Mouse (Mus musculus) embryo, embryonic 9.5 days (tissue): ENCODE data around the gene Cd300lg.

Experiments used
- DNase-seq: peaks from one replicate; pipeline ENCODE4 v3.0.0-alpha.2; 2017; ENCODE audit errors: extremely low spot score

The Cd300lg gene

GRCm38 (mm10) chr11:102041350-102041949 is at the start of gene Cd300lg:
Gene Cd300lg (plus strand): TSS chr11:102041509.
- no peak for DNase-seq

GRCm38 (mm10) chr11:101991813-101992212 is 49.5 kb upstream of the Cd300lg start:
- no peak for DNase-seq

- no peak for DNase-seq
Measured at GRCm38 (mm10) chr11:101992411-101992810, 48.9 kb upstream of the Cd300lg start.

GRCm38 (mm10) chr11:101994100-101994499 is 47.2 kb upstream of the Cd300lg start:
- DNase-seq, result no peak

GRCm38 (mm10) chr11:101995938-101996337 is 45.4 kb upstream of the Cd300lg start:
- no peak for DNase-seq

- no peak for DNase-seq
Measured at GRCm38 (mm10) chr11:101998258-101998657, 43.1 kb upstream of the Cd300lg start.

GRCm38 (mm10) chr11:101999466-101999865 is 41.8 kb upstream of the Cd300lg start:
- DNase-seq, result no peak

- DNase-seq, result no peak
Measured at GRCm38 (mm10) chr11:102004251-102004650, 37.1 kb upstream of the Cd300lg start.

GRCm38 (mm10) chr11:102006271-102006670 is 35.0 kb upstream of the Cd300lg start:
- DNase-seq, result no peak

- DNase-seq, result no peak
Measured at GRCm38 (mm10) chr11:102006688-102007087, 34.6 kb upstream of the Cd300lg start.

- DNase-seq, result no peak
Measured at GRCm38 (mm10) chr11:102008372-102008771, 32.9 kb upstream of the Cd300lg start.

GRCm38 (mm10) chr11:102008954-102009637 is 32.2 kb upstream of the Cd300lg start:
- DNase-seq, result no peak

GRCm38 (mm10) chr11:102010140-102010539 is 31.2 kb upstream of the Cd300lg start:
- DNase-seq, result no peak

- no peak for DNase-seq
Measured at GRCm38 (mm10) chr11:102011510-102011909, 29.8 kb upstream of the Cd300lg start.

GRCm38 (mm10) chr11:102013201-102013600 is 28.1 kb upstream of the Cd300lg start:
- no peak for DNase-seq

GRCm38 (mm10) chr11:102015472-102015871 is 25.8 kb upstream of the Cd300lg start:
- DNase-seq, result no peak

GRCm38 (mm10) chr11:102016136-102016535 is 25.2 kb upstream of the Cd300lg start:
- DNase-seq, result no peak

- DNase-seq, result no peak
Measured at GRCm38 (mm10) chr11:102019736-102020135, 21.6 kb upstream of the Cd300lg start.

- no peak for DNase-seq
Measured at GRCm38 (mm10) chr11:102021196-102021595, 20.1 kb upstream of the Cd300lg start.

- no peak for DNase-seq
Measured at GRCm38 (mm10) chr11:102023406-102023805, 17.9 kb upstream of the Cd300lg start.

- DNase-seq, result no peak
Measured at GRCm38 (mm10) chr11:102024084-102024758, 17.1 kb upstream of the Cd300lg start.

- DNase-seq, result no peak
Measured at GRCm38 (mm10) chr11:102024875-102025274, 16.4 kb upstream of the Cd300lg start.

GRCm38 (mm10) chr11:102025354-102025753 is 16.0 kb upstream of the Cd300lg start:
- no peak for DNase-seq
